Mouse (Mus musculus): Measurements from ENCODE around the gene Vamp1.

GRCm38 (mm10) chr6:125265239-125265638, 49.9 kb downstream of the Vamp1 start:
- no peak for TF ChIP-seq CTCF (IDR thresholded peaks at IDR 0.05 in 2 of 3, conservative IDR thresholded peaks at IDR 0.05 in 1 of 3; ENCODE audit: control insufficient read depth in 1 of 3, insufficient read depth in 1 of 3, low read depth in 2 of 3, low read length in 3 of 3, poor library complexity in 1 of 3, severe bottlenecking in 1 of 3)
- TF ChIP-seq NRF1 (IDR thresholded peaks at IDR 0.05; ENCODE audit: insufficient read depth, low read depth, low read length, poor library complexity, severe bottlenecking) = no peak
- TF ChIP-seq TCF12 (IDR thresholded peaks at IDR 0.05; ENCODE audit: low read depth, low read length) = no peak
- TF ChIP-seq RCOR1 (IDR thresholded peaks at IDR 0.05; ENCODE audit: low read depth, low read length) = no peak
- TF ChIP-seq CHD2 (IDR thresholded peaks at IDR 0.05; ENCODE audit: low read length) = no peak
- TF ChIP-seq E2F4 (IDR thresholded peaks at IDR 0.05; ENCODE audit: borderline replicate concordance, low read depth, low read length) = no peak
- TF ChIP-seq HCFC1 (IDR thresholded peaks at IDR 0.05; ENCODE audit: low read depth, low read length) = no peak
- no peak for TF ChIP-seq GATA1 (IDR thresholded peaks at IDR 0.05; ENCODE audit: low read depth, low read length)
- no peak for TF ChIP-seq TBP (IDR thresholded peaks at IDR 0.05; ENCODE audit: low read depth, low read length)
- TF ChIP-seq SMC3 (IDR thresholded peaks at IDR 0.05; ENCODE audit: low read depth, low read length) = no peak
- TF ChIP-seq POLR2A (IDR thresholded peaks at IDR 0.05; ENCODE audit: control insufficient read depth in 1 of 2, insufficient read depth in 1 of 2, low read depth in 1 of 2, low read length in 2 of 2, poor library complexity in 1 of 2) = no peak
